Mouse (Mus musculus) Patski (cell line): Measurements from ENCODE around the gene Gm21149. TPM values are rescaled to one million over a fixed set of nuclear protein-coding genes. Genes with fewer than 3 reads are reported as not detected.

Experiments
- polyA plus RNA-seq: library from polyadenylated mRNA; unstranded; gene quantifications from one replicate; pipeline ENCODE4 v1.2.3, GENCODE M21; 2021

Gene Gm21149
- polyA plus RNA-seq, 1 experiment from 2014 or later = not detected

Other genes starting within 250 kb of the Gm21149 start
- not detected for gene Gm21190, start 52.7 kb upstream of the Gm21149 start, polyA plus RNA-seq
- not detected for gene Gm21083, start 100.8 kb upstream of the Gm21149 start, polyA plus RNA-seq
- gene Speer4d, start 142.5 kb upstream of the Gm21149 start, polyA plus RNA-seq = not detected
- gene 4930572O03Rik, start 180.5 kb upstream of the Gm21149 start, polyA plus RNA-seq = not detected
- gene Speer4c, start 237.7 kb upstream of the Gm21149 start, polyA plus RNA-seq = not detected